Comparison of ENCODE assay signal across 15 mouse cellular contexts in the genomic region with DNA sequence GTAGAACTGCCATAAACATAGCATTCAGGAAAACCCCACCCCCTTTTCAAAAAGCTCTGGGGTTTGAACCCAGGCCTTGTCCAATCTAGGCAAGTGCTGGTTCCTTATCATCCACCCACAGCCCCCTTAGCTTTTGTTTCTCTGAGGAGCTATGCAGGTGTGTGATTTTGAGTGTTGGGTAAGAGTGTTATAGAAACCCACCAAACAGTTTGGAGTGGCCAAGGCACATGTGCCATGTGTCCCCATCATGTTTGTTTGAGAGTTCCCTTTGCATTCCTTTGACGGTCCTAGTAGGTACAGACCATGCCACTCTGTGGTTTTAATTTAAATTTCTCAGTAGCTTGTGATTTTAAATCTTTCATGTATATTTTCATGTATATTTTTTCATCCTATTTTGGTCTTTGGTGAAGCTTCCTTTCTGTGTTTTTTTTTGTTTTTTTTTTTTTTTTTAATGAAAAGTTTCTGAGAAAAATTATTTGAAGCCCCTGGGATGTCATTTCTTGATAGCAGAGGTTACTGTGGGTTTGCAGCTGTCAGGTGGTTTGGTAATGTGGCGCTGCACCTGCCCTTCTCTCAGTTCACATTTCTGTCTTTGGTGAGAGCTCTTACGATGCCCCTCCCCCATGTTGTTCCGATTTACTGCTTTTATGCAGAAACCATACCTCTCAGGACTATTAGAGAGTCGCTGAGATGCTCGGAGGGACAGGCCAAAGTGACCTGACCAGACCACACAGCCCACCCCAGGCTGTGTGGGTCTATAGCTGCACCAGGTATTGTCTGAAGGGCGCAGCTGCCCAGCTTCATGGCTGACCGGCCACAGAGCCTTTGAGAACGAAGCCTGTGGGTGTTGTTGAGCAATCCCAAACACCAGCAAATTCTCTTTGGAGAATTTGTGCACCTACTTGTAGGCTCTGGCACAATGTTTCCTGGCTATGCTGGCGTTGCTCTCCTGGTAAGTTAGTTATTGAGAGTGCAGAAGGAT.
DNase-seq lines count a peak whose midpoint lies in the region; ATAC-seq lines count a peak whose summit lies in the region.
"Had no signal": no experiment of that assay in that cellular context is flagged by ENCODE, and none has a peak within 500 bp of the region (broad histone marks: within the 10 kb centered on the region; RNA-seq: fewer than 3 reads in every experiment).

No protein-coding gene starts in this region.

- ATAC-seq in midbrain, embryonic 11.5 days (ENCODE audit: low FRiP score): no peak
- ATAC-seq in midbrain, embryonic 16.5 days: no peak
- ATAC-seq in kidney, embryonic 15.5 days (replicated peaks; ENCODE audit: low FRiP score): 0 out of 2 replicates have a peak, but pooled peaks have one; percentile 43
- ATAC-seq in forebrain, embryonic 15.5 days (replicated peaks): no peak
- no peak for ATAC-seq in monocyte, adult 5-6 weeks (replicated peaks; ENCODE audit: insufficient number of reproducible peaks, low FRiP score, low TSS enrichment, poor library complexity, severe bottlenecking)
- ATAC-seq: forebrain, embryonic 13.5 days; inflammation-experienced regulatory T-cells, adult 6 months had no signal

- peak; percentile 59 for DNase-seq in midbrain, embryonic 11.5 days (ENCODE audit: low spot score, missing footprints)
- peak; percentile 61 for DNase-seq in splenic B cell, adult 2 months (ENCODE audit: low read depth, low spot score)
- DNase-seq in frontal cortex, postnatal 25 days (ENCODE audit: low spot score in 2 of 2): no peak
- DNase-seq: adrenal gland, adult 2 months; cerebellum, adult 8-10 months; lung, adult 2 months had no signal

- H3K36me3 ChIP-seq in midbrain, embryonic 11.5 days (ENCODE audit: control insufficient read depth, insufficient read depth, low read length): peaks cover 2% of the 10 kb centered on the region; the same call in 1 of the 2 replicates
- no peaks in the 10 kb centered on the region for H3K36me3 ChIP-seq in midbrain, embryonic 16.5 days (ENCODE audit: control insufficient read depth, insufficient read depth, low read length)
- H3K36me3 ChIP-seq in kidney, embryonic 15.5 days: no peaks in the 10 kb centered on the region
- H3K36me3 ChIP-seq in splenic B cell, adult 2 months (ENCODE audit: control insufficient read depth, insufficient read depth, low read length, poor library complexity, severe bottlenecking): no peaks in the 10 kb centered on the region
- no peaks in the 10 kb centered on the region for H3K36me3 ChIP-seq in forebrain, embryonic 15.5 days
- H3K36me3 ChIP-seq: hindbrain, embryonic 10.5 days; limb, embryonic 15.5 days had no signal

- no peak overlapping the region for H3K4me3 ChIP-seq in midbrain, embryonic 11.5 days (ENCODE audit: low read depth, low read length)
- no peak overlapping the region for H3K4me3 ChIP-seq in midbrain, embryonic 16.5 days (ENCODE audit: low read depth, low read length)
- no peak overlapping the region for H3K4me3 ChIP-seq in kidney, embryonic 15.5 days (replicated peaks)
- H3K4me3 ChIP-seq in forebrain, embryonic 15.5 days: no peak overlapping the region
- H3K4me3 ChIP-seq: forebrain, embryonic 13.5 days; hindbrain, embryonic 10.5 days; layer of hippocampus, adult 2 months; limb, embryonic 15.5 days had no signal

- H3K27ac ChIP-seq in midbrain, embryonic 11.5 days (ENCODE audit: low read depth, low read length): no peak overlapping the region
- H3K27ac ChIP-seq in midbrain, embryonic 16.5 days (ENCODE audit: low read length): no peak overlapping the region
- 0 out of 2 replicates have a peak overlapping the region, but pooled peaks have one; percentile 18 for H3K27ac ChIP-seq in kidney, embryonic 15.5 days
- H3K27ac ChIP-seq in forebrain, embryonic 15.5 days (replicated peaks): no peak overlapping the region
- H3K27ac ChIP-seq: forebrain, embryonic 13.5 days; hindbrain, embryonic 10.5 days; layer of hippocampus, adult 2 months; limb, embryonic 15.5 days had no signal

- H3K9me3 ChIP-seq in midbrain, embryonic 11.5 days (ENCODE audit: control insufficient read depth, low read length): no peaks in the 10 kb centered on the region
- H3K9me3 ChIP-seq in midbrain, embryonic 16.5 days (replicated peaks; ENCODE audit: control insufficient read depth, low read length, poor library complexity, severe bottlenecking): no peaks in the 10 kb centered on the region
- no peaks in the 10 kb centered on the region for H3K9me3 ChIP-seq in kidney, embryonic 15.5 days (replicated peaks)
- no peaks in the 10 kb centered on the region for H3K9me3 ChIP-seq in forebrain, embryonic 15.5 days
- H3K9me3 ChIP-seq: forebrain, embryonic 13.5 days; hindbrain, embryonic 10.5 days; limb, embryonic 15.5 days had no signal

- H3K9ac ChIP-seq in midbrain, embryonic 11.5 days (ENCODE audit: low read length): no peak overlapping the region
- H3K9ac ChIP-seq in midbrain, embryonic 16.5 days (ENCODE audit: low read depth, low read length): no peak overlapping the region
- no peak overlapping the region for H3K9ac ChIP-seq in kidney, embryonic 15.5 days
- no peak overlapping the region for H3K9ac ChIP-seq in forebrain, embryonic 15.5 days (replicated peaks)
- H3K9ac ChIP-seq: forebrain, embryonic 13.5 days; limb, embryonic 15.5 days had no signal

- no peak overlapping the region for H3K4me2 ChIP-seq in midbrain, embryonic 11.5 days
- H3K4me2 ChIP-seq in midbrain, embryonic 16.5 days (ENCODE audit: low read length): no peak overlapping the region
- H3K4me2 ChIP-seq in kidney, embryonic 15.5 days: no peak overlapping the region
- H3K4me2 ChIP-seq in forebrain, embryonic 15.5 days (replicated peaks): no peak overlapping the region
- H3K4me2 ChIP-seq: forebrain, embryonic 13.5 days; limb, embryonic 15.5 days had no signal

- no peaks in the 10 kb centered on the region for H3K27me3 ChIP-seq in midbrain, embryonic 11.5 days (ENCODE audit: control insufficient read depth, insufficient read depth, low read length)
- H3K27me3 ChIP-seq in midbrain, embryonic 16.5 days (ENCODE audit: control insufficient read depth, insufficient read depth, low read depth, low read length): no peaks in the 10 kb centered on the region
- no peaks in the 10 kb centered on the region for H3K27me3 ChIP-seq in kidney, embryonic 15.5 days
- no peaks in the 10 kb centered on the region; the same call in 1 of the 2 replicates for H3K27me3 ChIP-seq in splenic B cell, adult 2 months (ENCODE audit: control insufficient read depth, insufficient read depth, low read length, poor library complexity, severe bottlenecking)
- H3K27me3 ChIP-seq in forebrain, embryonic 15.5 days: no peaks in the 10 kb centered on the region
- H3K27me3 ChIP-seq: forebrain, embryonic 13.5 days; limb, embryonic 15.5 days had no signal

- H3K4me1 ChIP-seq in midbrain, embryonic 11.5 days (ENCODE audit: control insufficient read depth, insufficient read depth, low read length): peaks cover 3% of the 10 kb centered on the region; the same call in 1 of the 2 replicates
- no peaks in the 10 kb centered on the region for H3K4me1 ChIP-seq in midbrain, embryonic 16.5 days (ENCODE audit: control insufficient read depth, insufficient read depth, low read length)
- H3K4me1 ChIP-seq in kidney, embryonic 15.5 days: peaks cover 13% of the 10 kb centered on the region; the same call in 1 of the 2 replicates
- H3K4me1 ChIP-seq in forebrain, embryonic 15.5 days: no peaks in the 10 kb centered on the region
- H3K4me1 ChIP-seq: forebrain, embryonic 13.5 days; limb, embryonic 15.5 days had no signal

- WGBS in midbrain, embryonic 11.5 days: 67% methylated on average over 10 of the region's 10 CpGs
- WGBS in midbrain, embryonic 16.5 days: 58% methylated on average over 10 of the region's 10 CpGs
- 49% methylated on average over 10 of the region's 10 CpGs for WGBS in kidney, embryonic 15.5 days
- WGBS in forebrain, embryonic 15.5 days: 70% methylated on average over 10 of the region's 10 CpGs

Comparison
In these comparisons a context has a peak if more than half of its experiments do, and no peak if none do; other contexts are left out.
1. DNase-seq: peak in midbrain, embryonic 11.5 days (single experiment) and splenic B cell, adult 2 months (single experiment); none in frontal cortex, postnatal 25 days (0 of 2).